Mouse (Mus musculus): Measurements from ENCODE around the gene Abtb1.

The Abtb1 gene

DNA sequence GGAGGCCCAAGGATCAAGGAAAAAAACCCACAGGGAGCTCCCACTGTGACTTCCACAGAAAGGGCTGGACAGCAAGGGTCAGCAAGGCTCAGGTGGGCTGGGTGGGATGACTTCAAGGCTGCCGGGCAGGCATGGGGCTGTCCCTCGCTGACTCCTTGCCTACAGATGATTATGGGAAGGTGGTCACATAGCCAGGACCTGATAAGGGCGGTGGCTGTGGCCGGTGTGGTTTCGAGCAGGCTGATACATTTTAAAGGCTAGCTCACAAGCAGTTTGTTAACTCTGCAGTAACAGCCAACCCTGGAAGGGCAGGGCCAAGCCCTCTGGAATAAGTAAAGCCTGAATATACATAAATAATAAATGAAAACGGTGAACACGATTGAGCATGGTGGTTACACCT lies 38.7 kb downstream of the Abtb1 start:
- DNase-seq (ENCODE audit: low spot score in 2 of 2) = no peak

DNA sequence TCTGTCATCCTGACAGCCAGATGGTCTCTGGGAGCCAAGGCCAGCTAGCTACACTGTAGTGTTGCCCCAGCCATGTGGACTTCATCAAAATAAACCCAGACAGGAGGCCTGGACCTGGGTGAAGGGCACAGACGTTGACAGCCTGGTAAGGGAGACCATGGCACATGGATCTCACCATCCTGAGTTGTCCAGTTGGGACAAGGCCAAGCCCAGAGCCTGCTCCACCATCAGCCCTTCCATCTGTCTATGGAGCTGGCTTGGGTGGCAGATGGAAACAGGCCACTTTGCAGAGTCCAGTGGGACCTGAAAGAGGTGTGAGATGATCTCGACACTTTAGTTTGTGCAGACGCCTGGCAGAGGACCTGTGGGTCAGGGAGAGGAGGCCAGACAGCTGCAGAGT lies 41.0 kb downstream of the Abtb1 start:
- no peak for DNase-seq (ENCODE audit: low spot score in 2 of 2)

DNA sequence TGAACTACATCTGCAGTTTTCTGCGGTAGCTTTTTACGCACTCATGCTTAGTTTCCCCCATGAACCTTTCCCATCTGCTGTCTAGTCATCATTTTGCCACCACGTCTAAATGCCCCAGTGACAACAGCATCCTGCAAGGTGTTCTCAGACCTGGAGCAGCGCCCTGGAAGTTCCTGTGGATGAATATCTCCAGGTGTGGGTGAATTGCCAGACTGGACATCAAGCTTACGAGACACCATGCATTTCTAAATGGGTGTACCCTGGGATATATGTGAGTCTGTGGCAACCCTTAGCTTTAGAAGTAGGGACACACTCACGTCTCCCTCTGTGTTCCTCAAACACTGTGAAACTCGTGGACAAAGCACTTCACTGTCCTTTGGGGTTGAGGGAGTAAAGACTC lies 41.6 kb downstream of the Abtb1 start:
- DNase-seq (ENCODE audit: low spot score in 2 of 2) = no peak

DNA sequence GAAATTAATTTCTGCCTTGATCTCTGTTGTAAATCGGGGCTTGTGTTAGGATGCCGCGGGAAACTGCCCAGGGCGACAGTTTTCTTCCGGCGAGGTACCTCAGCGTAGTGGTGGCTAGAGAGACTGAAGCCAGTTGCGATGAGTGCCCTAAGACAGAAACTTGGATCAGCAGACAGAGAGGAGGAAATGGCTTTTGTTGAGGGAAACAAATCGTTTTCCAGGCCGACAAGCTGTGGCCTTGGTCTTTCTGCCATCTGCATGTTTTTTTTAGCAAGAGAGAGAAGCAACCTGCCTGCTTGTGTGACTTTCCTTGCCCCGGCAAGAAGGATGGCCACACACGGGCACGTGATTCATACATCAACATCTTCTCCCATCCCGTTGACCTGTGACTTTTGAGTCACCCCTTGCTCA lies 47.2 kb downstream of the Abtb1 start:
- DNase-seq (ENCODE audit: low spot score in 2 of 2) = no peak

DNA sequence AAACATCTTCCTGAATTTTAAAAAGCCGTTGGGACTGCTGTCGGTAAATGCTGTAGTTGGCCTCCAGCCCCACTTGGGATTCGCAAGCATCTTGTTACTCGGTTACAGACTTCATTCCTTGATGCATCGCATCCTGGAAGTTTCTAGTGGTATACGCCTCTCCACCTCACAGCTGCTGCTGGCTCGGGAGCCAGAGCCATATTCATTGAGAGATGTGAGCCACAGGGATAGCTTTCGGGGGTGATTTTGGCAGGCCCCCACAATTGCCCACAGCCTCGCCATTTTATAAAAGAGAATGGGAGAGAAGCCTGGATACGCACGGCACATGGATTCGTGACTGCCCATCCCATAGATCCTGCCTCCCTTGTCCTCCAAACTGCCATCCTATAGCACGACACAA lies 47.9 kb downstream of the Abtb1 start:
- DNase-seq (ENCODE audit: low spot score in 2 of 2) = no peak

DNA sequence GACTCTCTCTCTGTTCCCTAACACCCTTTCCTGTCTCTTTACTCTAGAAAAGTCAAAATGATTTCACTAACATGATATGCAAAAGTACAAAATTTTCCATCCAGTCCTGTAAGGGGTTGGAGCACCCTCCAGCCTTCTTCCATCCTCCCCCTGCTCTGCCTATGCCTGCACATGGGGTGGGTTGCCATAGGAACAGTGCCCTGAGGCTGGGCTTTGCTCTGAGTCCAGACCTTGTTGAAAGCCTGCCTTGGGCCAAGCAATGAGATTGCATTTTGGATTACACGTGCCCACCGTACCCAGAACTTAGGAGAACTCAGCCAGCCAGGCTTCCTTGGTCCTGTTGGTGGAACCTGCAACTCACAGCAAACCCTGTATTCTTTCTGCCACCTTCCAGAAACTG lies 48.5 kb downstream of the Abtb1 start:
- no peak for DNase-seq (ENCODE audit: low spot score in 2 of 2)

DNA sequence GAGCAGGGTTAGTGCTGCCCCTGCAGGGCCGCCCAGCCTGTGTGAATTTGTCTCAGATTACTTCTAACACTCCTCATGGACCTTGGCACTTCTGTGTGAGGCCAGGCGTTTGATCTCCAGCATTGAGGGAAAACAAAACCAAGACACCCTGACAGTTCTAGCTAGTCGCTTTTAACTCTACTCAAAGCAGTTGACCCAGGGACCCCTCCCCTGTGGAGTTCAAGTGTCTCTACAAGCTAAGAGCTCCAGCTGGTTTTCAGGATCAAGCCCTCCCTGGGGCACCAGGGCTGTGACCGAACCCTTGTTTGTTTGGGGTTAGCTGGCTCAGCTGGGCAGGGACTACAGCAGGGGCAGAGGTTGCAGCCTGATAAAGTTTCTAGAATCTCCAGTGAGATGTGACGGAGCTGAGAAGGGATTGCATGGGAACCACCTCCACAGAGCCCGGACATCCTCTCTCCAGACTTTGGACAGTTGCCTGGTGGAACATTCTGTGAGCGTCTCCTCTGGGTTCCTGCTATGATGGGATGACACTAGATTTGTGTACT lies 49.6 kb downstream of the Abtb1 start:
- DNase-seq (ENCODE audit: low spot score in 2 of 2) = no peak

DNA sequence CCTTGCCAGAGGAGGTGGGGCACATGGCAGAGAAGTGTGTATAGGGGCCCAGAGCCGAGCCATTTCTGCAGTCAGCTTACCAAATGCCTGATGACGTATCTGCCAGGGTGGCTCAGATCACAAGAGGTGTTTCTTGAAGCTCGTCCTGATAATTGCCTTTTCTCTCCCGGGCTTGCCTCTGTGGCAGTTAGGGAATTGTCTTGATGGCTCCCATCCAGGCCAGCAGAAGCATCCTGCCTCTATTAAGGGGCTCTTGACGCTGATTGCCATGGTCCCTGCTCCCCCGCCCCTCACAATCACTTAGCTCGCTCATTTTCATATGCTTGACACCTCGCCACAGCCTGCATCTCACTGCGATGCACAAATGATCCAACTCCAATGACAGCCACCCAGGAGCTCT lies 50.5 kb downstream of the Abtb1 start:
- no peak for DNase-seq (ENCODE audit: low spot score in 2 of 2)

DNA sequence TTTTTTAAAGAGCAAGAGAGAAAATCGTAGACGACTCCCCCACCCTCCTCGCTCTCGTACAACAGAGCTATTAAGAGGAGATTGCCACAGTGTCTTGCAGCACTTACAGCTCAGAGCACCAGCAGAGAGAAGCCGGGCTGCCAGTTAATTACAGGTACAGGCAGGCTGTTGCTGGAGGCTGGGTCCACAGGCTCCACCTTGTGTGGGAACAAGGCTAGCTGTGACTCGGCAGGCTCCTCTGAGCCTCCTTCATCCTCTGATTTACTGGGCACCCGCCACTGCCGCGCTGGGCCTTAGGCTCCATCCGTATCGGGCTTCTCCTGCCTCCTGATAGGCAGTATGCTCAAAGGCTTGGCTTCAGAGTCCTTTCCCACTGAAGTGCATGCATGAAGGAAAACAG lies 53.6 kb downstream of the Abtb1 start:
- no peak for DNase-seq (ENCODE audit: low spot score in 2 of 2)

DNA sequence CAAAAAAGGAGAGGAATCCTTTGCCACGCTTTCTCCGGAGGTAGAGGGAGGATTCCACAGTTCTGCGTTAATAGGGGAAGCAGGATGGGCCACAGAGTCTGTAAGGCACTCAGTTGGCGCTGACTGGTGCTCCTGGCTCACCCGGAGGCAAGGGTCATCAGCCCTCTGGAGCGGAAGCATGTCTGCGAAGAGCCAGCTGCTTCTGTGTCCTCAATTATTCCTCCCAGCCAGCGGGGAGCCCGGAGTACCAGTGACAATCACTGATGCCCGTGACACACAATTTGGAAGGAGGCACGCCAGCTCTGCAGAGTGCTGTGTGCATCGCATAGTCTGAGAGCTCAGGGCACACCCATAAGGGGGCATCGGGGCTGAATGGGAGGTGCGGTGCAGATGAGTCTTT lies 54.3 kb downstream of the Abtb1 start:
- no peak for DNase-seq (ENCODE audit: low spot score in 2 of 2)

DNA sequence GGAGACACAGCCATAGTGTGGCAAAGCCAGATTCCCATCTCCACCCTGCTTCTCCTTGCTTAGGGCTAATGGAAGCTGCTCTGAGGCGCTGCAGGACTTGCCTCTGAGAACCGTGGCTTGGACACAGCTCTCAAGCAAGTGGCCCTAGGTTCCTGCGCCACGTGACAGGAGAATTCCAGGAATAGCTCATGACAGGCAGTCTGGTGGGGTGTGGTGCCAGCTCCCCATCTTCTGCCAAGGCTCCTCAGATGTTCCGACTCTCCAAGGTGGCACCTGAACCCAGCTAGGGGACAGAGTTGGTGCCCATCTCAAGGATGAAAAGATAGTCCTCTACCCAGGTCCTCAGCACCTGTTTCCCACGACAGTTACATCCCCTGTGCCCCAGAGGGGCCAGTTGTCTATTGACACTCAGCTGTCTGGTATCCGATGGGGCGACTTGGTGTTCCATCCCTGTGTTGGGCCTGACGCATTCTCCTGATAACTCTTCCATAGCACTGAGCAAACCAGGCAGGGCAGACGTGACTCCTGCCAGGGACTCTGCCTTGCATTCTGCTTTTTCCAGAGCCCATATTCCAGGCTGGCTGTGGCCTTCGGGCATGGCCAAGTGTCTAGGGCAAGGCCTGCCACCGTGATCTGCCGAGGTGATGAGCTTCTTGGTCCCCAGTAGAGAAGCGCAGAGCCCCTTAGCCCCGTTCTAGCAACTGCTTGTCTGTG lies 54.9 kb downstream of the Abtb1 start:
- no peak for DNase-seq (ENCODE audit: low spot score in 2 of 2)
